ENCODE assay signal across 8 mouse cellular contexts in the genomic region with DNA sequence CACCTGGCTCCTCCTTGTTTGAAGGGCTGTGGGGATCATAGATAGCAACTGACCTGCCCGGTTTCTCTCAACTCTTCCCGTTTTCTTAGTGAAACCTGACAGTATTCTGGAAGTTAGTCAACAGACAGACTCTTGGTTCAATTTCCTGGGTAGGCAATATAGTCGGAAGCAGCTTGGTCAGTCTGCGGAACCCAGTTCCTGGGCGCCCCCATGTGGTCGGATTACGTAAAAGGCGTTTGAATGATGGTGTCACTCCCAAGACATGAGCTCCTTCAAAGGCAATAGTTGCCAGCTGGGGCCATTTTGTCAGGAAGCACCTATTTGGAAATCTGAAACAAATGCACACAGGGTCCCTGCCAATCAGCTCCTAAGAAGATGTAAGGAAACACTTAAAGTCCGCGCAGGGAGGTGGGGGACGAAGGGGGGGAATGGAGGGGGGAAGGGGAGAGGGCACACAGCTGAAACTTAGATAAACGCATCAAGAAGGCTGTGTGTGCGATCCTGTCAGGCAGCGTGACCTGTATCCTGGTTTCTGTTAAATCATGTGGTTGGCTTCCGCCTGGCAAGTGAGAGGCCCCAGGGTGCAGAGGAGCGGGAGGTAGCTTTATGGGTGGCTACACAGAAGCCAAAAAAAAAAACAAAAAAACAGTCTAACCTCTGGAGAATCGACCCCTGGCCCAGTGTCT.
DNase-seq lines count a peak whose midpoint lies in the region; ATAC-seq and TF ChIP-seq lines count a peak whose summit lies in the region.

No protein-coding gene starts in this region.

- peak; percentile 41; the same call in 1 of the 2 replicates for TF ChIP-seq CTCF in left cerebral cortex, adult 2 months (IDR thresholded peaks at IDR 0.05)

- H3K4me1 ChIP-seq in kidney, embryonic 15.5 days: peaks cover 36% of the 10 kb centered on the region
- peaks cover 49% of the 10 kb centered on the region for H3K4me1 ChIP-seq in lung, embryonic 15.5 days

- H3K4me3 ChIP-seq in left cerebral cortex, adult 2 months: no peak overlapping the region
- no peak overlapping the region for H3K4me3 ChIP-seq in kidney, embryonic 15.5 days (replicated peaks)
- no peak overlapping the region for H3K4me3 ChIP-seq in lung, embryonic 15.5 days

- intact Hi-C loops in left cerebral cortex, adult 2 months (cut with DNase I): no loop called here

- 16% methylated on average over 17 of the region's 17 CpGs for WGBS in kidney, embryonic 15.5 days
- 17% methylated on average over 17 of the region's 17 CpGs for WGBS in lung, embryonic 15.5 days

- peak; percentile 35 to 43 for DNase-seq in left cerebral cortex, adult 2 months (ENCODE audit: extremely low spot score in 1 of 2, low spot score in 2 of 2)
- DNase-seq in left cerebral cortex, adult 11 months (ENCODE audit: low spot score): no peak
- DNase-seq in brain, adult 2 months (ENCODE audit: low read depth, low spot score): peak; percentile 42
- peak; percentile 61 to 86 for DNase-seq in gastrocnemius, postnatal 4 days (ENCODE audit: low spot score in 2 of 2)
- peak; percentile 96 for DNase-seq in thymus, postnatal 4 days

- no peak for ATAC-seq in kidney, embryonic 15.5 days (replicated peaks; ENCODE audit: low FRiP score)
- ATAC-seq in lung, embryonic 15.5 days (ENCODE audit: borderline replicate concordance, extremely low read depth, low FRiP score, low TSS enrichment): peak; percentile 13; the same call in 1 of the 2 replicates
- ATAC-seq in neutrophil, adult 5-6 weeks (ENCODE audit: extremely low read depth, insufficient number of reproducible peaks, low FRiP score, poor library complexity, severe bottlenecking): peak; percentile 73

- H3K9me3 ChIP-seq in kidney, embryonic 15.5 days (replicated peaks): no peaks in the 10 kb centered on the region
- H3K9me3 ChIP-seq in lung, embryonic 15.5 days: no peaks in the 10 kb centered on the region

- no peaks in the 10 kb centered on the region for H3K36me3 ChIP-seq in kidney, embryonic 15.5 days
- H3K36me3 ChIP-seq in lung, embryonic 15.5 days: no peaks in the 10 kb centered on the region

- no peak overlapping the region for H3K27ac ChIP-seq in left cerebral cortex, adult 2 months
- H3K27ac ChIP-seq in kidney, embryonic 15.5 days: peak overlapping the region; percentile 94
- peak overlapping the region; percentile 77 for H3K27ac ChIP-seq in lung, embryonic 15.5 days

- no peaks in the 10 kb centered on the region for H3K27me3 ChIP-seq in kidney, embryonic 15.5 days
- no peaks in the 10 kb centered on the region for H3K27me3 ChIP-seq in lung, embryonic 15.5 days

- no peak overlapping the region for H3K9ac ChIP-seq in kidney, embryonic 15.5 days
- no peak overlapping the region for H3K9ac ChIP-seq in lung, embryonic 15.5 days

- 0 out of 2 replicates have a peak overlapping the region, but pooled peaks have one; percentile 1 for H3K4me2 ChIP-seq in kidney, embryonic 15.5 days
- peak overlapping the region; percentile 12; the same call in 1 of the 2 replicates for H3K4me2 ChIP-seq in lung, embryonic 15.5 days
